Mouse (Mus musculus): ENCODE results near the gene Olfr56. TPM values are rescaled to one million over a fixed set of nuclear protein-coding genes. Genes with fewer than 3 reads are reported as not detected.
A peak's percentile ranks its signal among the peaks of the same experiment; 100 is the strongest.

Gene Olfr56
- polyA plus RNA-seq, 2 experiments from 2014 or later, result 0.92 to 1.1 TPM

DNA sequence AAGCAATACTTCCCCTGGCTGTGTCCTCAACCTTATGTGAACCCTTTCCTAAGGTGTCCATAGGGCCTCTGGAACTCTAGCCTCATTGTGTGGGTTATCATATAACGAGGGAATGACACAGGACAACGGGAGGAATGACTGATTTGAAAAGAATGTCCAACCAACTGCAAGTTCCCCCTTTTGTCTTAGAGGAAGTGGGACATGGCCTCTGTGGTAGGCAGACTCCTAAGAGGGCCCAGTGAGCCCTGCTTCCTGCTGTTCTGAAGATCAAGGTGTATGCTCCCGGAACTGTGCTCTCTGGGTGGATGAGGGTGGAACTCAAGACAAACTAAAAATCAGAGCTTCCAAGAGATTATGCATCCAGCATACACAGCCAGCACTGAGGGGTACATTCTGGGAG, 81.4 kb downstream of the Olfr56 start:
- ATAC-seq, result peak; percentile 26

GRCm38 (mm10) chr11:49061865-49062264, 83.2 kb downstream of the Olfr56 start:
- ATAC-seq, result peak; percentile 80

- peak; percentile 32 for ATAC-seq
Measured at GRCm38 (mm10) chr11:49063713-49064469, 85.2 kb downstream of the Olfr56 start, which contains the start of gene Tgtp2. Gene Tgtp2, minus strand, starts transcription at chr11:49064206.

GRCm38 (mm10) chr11:49068358-49068757, 89.7 kb downstream of the Olfr56 start:
- ATAC-seq, result no peak

- peak; percentile 72 for ATAC-seq
Measured at GRCm38 (mm10) chr11:49076001-49076757, 97.5 kb downstream of the Olfr56 start, which contains the start of gene Ifi47. Gene Ifi47, plus strand, starts transcription at chr11:49076587.

DNA sequence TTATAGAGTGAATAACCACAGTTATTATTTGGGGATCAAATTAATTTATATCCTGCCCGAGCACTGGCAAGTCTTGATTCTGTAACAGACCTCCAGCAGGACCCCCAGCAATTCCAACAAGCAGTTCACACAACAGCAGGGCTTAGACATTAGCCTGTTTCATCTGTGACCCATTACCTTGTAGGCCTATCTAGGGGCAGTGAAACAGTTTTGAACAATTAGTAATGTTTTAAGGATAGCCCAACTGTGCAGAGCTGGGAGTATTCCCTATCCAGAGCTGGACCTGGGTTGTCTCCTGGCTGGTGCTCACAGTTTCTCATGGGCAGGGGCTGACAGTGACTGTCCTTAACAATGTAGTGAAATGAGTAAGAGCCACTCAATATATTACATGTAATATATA, 98.3 kb downstream of the Olfr56 start:
- no peak for ATAC-seq

GRCm38 (mm10) chr11:49078719-49079118, 100.0 kb downstream of the Olfr56 start:
- ATAC-seq, result no peak

GRCm38 (mm10) chr11:49080636-49081035, 101.9 kb downstream of the Olfr56 start:
- ATAC-seq, result no peak

GRCm38 (mm10) chr11:49081356-49081755, 102.7 kb downstream of the Olfr56 start:
- no peak for ATAC-seq

DNA sequence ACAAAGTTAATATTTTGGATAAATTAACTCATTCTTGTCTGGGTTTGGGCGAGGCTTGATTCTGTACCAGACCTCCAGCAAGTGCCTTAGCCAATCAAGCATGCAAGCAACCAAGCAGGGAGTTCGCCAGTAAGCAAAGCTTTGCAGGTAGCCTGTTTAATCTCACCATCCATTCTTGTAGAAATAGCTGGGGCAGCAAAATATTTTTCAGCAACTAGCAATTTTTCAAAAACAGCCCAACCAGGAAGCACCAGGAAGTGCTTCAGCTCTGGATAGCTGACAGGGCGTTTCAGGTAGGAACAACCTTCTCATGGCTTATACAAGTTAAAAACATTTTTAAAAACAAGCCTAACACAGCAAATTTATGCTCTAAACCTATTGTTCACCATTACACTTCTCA, 103.2 kb downstream of the Olfr56 start:
- ATAC-seq, result no peak

DNA sequence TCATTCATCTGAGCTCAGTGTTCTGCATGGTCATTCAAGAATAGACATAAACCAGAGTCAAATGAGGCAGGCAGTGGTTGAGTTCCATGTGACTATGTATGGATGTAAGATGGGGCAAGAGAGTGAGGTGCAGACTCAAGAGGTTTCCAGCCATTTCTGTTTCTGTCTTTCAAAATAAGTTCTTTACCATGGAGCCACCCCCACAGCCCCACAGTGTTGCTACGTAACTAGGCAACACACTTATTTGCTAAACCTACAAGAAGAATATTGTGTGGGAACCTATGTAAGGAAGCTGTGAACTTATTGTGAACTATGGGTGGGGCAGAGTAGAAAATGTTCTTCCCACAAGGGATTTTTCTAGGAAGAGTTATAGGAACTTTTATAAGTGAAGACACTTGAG, 104.5 kb downstream of the Olfr56 start:
- ATAC-seq, result peak; percentile 20

DNA sequence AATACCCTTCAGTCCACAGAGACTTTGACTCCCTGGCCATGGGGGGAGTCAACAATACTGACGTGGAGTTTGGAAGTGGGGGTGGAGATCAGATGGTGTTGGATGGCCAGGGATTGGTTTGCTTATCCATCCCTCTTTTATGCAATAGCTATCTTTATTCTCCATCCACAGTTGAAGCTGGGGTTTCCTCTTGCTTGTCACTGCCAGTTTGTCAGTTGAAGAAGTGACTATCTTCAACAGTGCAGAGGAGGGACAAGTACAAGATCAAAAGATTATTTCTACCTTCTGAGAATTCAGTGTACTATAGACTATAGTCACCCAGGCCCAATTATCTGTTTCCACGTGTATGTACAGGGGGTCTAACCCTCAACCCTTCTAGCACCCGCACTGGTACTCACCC, 105.1 kb downstream of the Olfr56 start:
- ATAC-seq, result no peak

- no peak for ATAC-seq
Measured at GRCm38 (mm10) chr11:49084385-49084784, 105.7 kb downstream of the Olfr56 start.

DNA sequence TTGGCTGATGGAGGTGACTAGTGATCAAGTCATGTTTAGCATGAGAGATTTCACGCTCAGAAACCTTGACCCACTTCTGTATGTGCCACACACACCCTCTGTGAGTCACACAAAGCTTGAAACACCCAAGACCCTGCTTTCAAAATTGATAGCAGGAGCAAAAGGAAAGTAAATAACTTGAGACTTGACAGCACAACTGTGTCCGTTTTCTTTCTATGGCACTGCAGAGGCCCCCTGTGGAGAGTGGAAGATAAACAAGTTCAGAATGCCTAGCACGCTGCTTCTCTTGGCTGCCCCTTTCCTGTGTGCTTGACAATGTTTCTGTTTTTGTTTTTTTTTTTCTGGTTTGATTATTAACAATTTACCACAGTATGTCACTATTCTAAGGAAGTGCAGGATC, 106.2 kb downstream of the Olfr56 start:
- ATAC-seq, result peak; percentile 41

DNA sequence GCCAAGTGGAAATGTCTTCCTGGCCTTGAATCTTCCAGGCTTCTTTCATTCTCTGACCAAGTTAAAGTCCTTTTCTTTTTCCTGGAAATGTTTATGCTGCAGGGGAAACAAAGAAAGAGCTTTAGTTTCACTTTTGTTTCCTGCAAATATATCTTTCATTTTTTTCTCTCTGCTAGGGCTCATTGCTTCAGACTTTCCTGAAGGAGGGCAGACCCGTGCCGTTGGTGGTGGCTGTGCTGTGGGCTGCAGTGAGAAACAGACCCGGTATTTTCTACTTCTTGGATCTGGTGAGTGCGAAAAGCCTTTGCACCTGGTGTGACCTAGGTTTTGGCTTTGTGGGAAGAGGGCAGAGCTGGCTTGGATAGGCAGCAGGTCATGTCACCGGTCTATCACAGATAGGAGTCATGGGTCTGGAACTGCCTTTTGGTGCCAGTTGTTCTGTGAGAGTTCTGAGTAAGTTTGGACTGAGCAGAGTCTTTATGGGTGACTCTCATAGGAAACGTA, 108.2 kb downstream of the Olfr56 start:
- peak; percentile 18 for ATAC-seq

GRCm38 (mm10) chr11:49087830-49088616, 109.3 kb downstream of the Olfr56 start:
- peak; percentile 24 for ATAC-seq

GRCm38 (mm10) chr11:49088990-49089652, 110.4 kb downstream of the Olfr56 start:
- no peak for ATAC-seq

DNA sequence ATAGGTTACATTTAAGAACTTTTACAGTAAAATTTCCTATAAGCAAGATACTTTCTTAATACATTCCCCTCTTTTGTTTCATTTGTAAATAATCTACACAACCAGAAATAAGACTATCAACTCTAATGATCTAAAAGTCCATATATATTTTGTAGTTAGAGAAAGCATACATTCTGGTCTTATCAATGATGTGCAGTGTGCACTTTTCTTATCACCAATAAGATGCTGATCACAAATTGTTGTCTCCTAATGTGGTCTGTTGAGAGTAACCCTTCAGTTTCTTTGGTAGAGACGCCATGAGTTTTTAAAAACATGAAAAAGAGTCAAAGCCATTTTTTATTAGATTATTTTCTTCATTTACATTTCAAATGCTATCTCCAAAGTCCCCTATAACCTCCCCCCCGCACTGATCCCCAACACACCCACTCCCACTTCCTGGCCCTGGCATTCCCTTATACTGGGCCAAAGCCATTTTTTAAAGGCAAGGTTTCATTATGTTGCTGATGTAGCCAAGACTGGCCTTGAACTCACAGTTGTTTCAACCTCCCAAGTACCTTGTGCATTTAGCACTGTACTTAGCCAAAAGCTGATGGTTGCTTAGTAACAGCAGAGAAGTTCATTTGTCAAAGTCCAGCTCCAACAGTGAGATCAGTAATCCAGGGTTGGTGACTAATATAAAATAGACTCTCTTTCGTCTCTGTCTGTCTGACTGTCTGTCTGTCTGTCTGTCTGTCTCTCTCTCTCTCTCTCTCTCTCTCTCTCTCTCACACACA, 111.2 kb downstream of the Olfr56 start:
- ATAC-seq, result no peak

DNA sequence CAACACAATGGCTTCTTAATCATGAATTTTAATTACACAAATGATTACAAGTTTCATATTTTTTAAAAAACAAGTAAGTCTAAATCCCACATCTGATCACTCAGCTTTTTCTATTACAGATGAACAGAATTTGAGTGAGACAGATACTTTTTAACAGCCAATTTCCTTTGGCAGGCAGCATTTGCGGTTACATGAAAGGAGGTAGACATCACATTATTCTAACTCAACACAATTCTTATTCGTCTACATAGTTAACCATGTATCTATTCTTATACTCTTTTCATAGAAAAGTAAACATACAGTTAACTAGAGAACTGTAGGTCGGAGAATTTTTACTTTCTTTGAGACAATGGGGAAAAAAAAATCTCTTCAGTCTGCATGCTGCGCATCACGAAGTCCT, 111.9 kb downstream of the Olfr56 start:
- no peak for ATAC-seq

DNA sequence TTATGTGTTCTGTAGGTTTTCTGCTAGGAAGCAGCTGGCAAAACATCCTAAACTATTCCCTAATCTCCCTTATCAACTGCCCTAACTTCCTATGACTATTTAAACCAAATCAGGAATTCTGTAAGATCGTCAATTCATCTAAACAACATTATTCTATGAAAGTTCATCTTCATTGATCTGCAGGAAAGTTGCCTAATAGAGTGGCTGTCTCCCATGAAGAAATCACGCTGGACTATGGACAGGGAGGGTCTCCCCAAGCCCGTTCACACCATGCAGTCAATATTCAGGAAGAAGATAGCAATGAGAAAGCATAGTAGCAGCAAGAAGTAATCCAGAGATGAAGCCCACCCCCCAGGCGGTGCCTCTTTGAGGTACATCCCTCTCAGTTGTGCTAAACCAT, 112.5 kb downstream of the Olfr56 start:
- no peak for ATAC-seq

- no peak for ATAC-seq
Measured at GRCm38 (mm10) chr11:49092053-49092586, 113.4 kb downstream of the Olfr56 start.

Data from CD4-positive, CD25-positive, alpha-beta regulatory T cell, adult 4 months (primary cell).